Mouse (Mus musculus) monocyte, adult 2 months (primary cell): ENCODE results near the gene Polrmt.
"Not testable (repeated sequence)": the region's sequence is repeated elsewhere in the genome, so short reads cannot be mapped to it uniquely, and the experiment has no call there.

Experiments used
- DNase-seq, 2 experiments: peaks; one replicate each; pipeline ENCODE4 v3.0.0; 2022; ENCODE audit warnings: low spot score in 2 of 2, low read depth in 1 of 2

Gene Polrmt

GRCm38 (mm10) chr10:79712499-79713126, 33.8 kb downstream of the Polrmt start:
- DNase-seq: peak in 1 of 2 experiments; percentile 51

GRCm38 (mm10) chr10:79712029-79712428, 34.4 kb downstream of the Polrmt start:
- no peak for DNase-seq

- no peak for DNase-seq
These were observed 37.1 kb downstream of the Polrmt start for GRCm38 (mm10) chr10:79709307-79709706.

GRCm38 (mm10) chr10:79708668-79709067, 37.7 kb downstream of the Polrmt start:
- DNase-seq: no peak

- DNase-seq: no peak
These were observed 38.6 kb downstream of the Polrmt start for GRCm38 (mm10) chr10:79707759-79708158.

GRCm38 (mm10) chr10:79707162-79707561, 39.2 kb downstream of the Polrmt start:
- DNase-seq: no peak

GRCm38 (mm10) chr10:79706406-79707094, 39.8 kb downstream of the Polrmt start:
- DNase-seq: no peak

- DNase-seq: no peak
These were observed 40.4 kb downstream of the Polrmt start for GRCm38 (mm10) chr10:79705951-79706350.

GRCm38 (mm10) chr10:79704970-79705360, 41.4 kb downstream of the Polrmt start:
- no peak for DNase-seq

- peak; percentile 94 to 97 for DNase-seq
These were observed 42.1 kb downstream of the Polrmt start, which contains the start of gene Bsg for GRCm38 (mm10) chr10:79704065-79704969. Bsg (plus strand) TSS chr10:79704491.

GRCm38 (mm10) chr10:79703541-79703940, 42.8 kb downstream of the Polrmt start:
- DNase-seq: no peak

- DNase-seq: not testable (repeated sequence)
These were observed 43.4 kb downstream of the Polrmt start for GRCm38 (mm10) chr10:79702970-79703369.

GRCm38 (mm10) chr10:79701443-79702129, 44.8 kb downstream of the Polrmt start:
- no peak for DNase-seq

- no peak for DNase-seq
These were observed 45.7 kb downstream of the Polrmt start for GRCm38 (mm10) chr10:79700676-79701075.

- DNase-seq: no peak
These were observed 47.9 kb downstream of the Polrmt start for GRCm38 (mm10) chr10:79698459-79698858.

- no peak for DNase-seq
These were observed 48.5 kb downstream of the Polrmt start for GRCm38 (mm10) chr10:79697916-79698315.

GRCm38 (mm10) chr10:79696129-79696651, 50.2 kb downstream of the Polrmt start:
- DNase-seq: no peak

- peak in 1 of 2 experiments; percentile 60 for DNase-seq
These were observed 50.9 kb downstream of the Polrmt start for GRCm38 (mm10) chr10:79695231-79696128.

GRCm38 (mm10) chr10:79694379-79694655, 52.1 kb downstream of the Polrmt start:
- no peak for DNase-seq
